Mouse (Mus musculus) spleen, postnatal 4 days (tissue): Measurements from ENCODE around the gene Abi3.

ENCODE experiments used
- DNase-seq, 2 experiments: peaks; one replicate each; pipeline ENCODE4 v3.0.0; 2022; ENCODE audit warnings: low spot score in 2 of 2

Gene Abi3

GRCm38 (mm10) chr11:95826317-95827167 is 15.7 kb downstream of the Abi3 start:
- no peak for DNase-seq

GRCm38 (mm10) chr11:95825625-95826024 is 16.7 kb downstream of the Abi3 start:
- peak in 1 of 2 experiments; percentile 62 for DNase-seq

- DNase-seq, result peak in 1 of 2 experiments; percentile 78
These were observed 17.4 kb downstream of the Abi3 start for GRCm38 (mm10) chr11:95824877-95825243.

GRCm38 (mm10) chr11:95824071-95824876 is 18.0 kb downstream of the Abi3 start, which contains the start of gene Phospho1:
Gene Phospho1, plus strand, starts transcription at chr11:95824499.
- peak; percentile 92 to 96 for DNase-seq

DNA sequence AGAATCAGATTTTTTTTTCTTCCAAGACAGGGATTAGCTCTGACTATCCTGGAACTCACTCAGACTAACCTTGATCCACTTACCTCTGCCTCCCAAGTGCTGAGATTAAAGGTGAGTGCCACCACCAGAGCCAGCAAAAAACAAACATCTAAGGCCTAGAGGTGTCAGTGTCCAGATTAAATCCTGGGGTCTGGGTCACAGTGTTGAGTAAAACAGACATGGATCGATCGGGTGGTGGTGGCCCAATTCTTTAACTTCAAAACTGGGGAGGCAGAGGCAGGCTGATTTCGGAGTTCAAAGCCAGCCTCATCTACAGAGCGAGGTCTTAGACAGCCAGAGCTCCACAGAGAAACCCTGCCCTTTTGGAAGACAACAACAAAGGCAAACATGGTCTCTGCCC is 19.8 kb downstream of the Abi3 start:
- no peak for DNase-seq

- DNase-seq, result no peak
These were observed 20.8 kb downstream of the Abi3 start for GRCm38 (mm10) chr11:95821511-95821910.

- DNase-seq, result no peak
These were observed 23.1 kb downstream of the Abi3 start for GRCm38 (mm10) chr11:95819138-95819537.

- DNase-seq, result no peak
These were observed 26.9 kb downstream of the Abi3 start for GRCm38 (mm10) chr11:95815412-95815811.

GRCm38 (mm10) chr11:95814857-95815256 is 27.4 kb downstream of the Abi3 start:
- DNase-seq, result no peak

DNA sequence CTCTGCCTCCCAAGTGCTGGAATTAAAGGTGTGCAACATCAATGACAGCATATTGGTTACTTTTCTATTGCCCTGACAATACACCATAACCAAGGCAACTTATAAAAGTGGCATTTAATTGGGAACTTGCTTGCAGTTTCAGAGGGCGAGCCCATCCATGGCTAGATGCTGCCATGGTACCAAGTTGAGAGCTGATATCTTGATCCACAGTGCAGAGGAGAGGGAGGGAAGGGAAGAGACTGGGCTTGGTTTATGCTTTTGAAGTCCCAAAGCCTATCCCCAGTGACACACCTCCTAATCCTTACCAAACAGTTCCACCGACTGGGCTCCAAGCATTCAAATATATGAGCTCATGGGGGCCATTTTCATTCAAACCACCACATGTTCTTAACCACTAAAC is 28.2 kb downstream of the Abi3 start:
- no peak for DNase-seq

DNA sequence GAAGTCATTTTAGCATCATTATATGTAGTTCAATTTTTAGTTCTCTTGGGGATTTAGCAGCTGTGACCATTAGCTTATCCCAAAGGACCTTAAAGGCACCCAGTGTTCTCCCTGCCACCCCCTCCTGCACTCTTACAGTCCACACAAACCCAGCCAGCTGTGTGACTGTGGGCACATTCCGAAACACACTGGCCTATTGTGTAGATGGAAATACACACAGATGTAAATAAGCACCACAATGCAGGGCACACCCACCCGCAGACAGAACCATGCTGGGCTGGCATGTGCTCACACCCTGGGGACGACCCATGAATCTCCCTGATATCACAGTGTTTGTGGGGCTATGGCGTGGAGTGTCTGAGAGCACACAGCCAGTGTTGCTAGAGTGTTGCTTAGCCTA is 30.1 kb downstream of the Abi3 start:
- no peak for DNase-seq

DNA sequence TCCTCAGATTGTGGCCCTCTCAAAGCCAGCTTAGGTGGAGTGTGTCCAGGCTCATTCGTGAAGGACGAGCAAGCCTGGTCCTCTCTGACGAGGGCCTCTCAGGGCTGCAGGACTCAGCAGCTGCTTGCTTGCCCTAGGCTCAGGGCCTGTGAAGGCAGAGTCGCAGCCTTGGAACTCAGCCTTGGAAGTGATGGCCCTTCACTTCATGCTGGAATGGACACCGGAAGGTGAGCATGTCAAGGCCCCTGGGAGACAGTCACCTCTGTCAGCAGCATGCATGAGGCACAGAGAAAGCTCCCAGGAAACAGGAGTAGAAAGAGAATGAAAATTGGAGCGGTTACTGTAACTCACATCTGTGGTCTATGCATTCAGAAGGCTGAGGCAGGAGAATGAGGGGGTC is 30.5 kb downstream of the Abi3 start:
- DNase-seq, result no peak

GRCm38 (mm10) chr11:95810828-95811227 is 31.4 kb downstream of the Abi3 start:
- DNase-seq, result no peak

- peak in 1 of 2 experiments; percentile 69 for DNase-seq
These were observed 32.7 kb downstream of the Abi3 start for GRCm38 (mm10) chr11:95809603-95810002.

- peak; percentile 80 to 87 for DNase-seq
These were observed 33.7 kb downstream of the Abi3 start for GRCm38 (mm10) chr11:95808448-95809011.

GRCm38 (mm10) chr11:95807884-95808283 is 34.4 kb downstream of the Abi3 start:
- peak in 1 of 2 experiments; percentile 64 for DNase-seq

DNA sequence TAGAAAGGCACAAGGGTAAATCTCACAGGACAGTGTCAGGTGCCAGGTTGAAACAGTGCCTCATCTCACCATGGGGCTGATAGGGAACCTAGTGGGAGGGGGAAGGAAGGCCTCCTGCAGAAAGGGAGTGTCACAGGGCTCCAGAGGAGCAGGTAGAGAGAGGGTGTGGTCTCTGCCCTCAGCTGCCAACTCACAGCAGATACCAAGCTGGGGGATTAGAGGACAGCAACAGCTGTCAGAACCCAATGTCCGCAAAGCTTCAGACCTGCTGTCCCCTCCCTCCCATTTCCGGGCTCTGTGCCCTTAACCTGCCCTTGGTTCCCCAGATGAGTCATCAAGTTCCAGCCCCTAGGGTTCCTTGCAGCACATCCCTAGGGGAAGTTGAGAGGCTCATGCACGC is 36.7 kb downstream of the Abi3 start:
- peak; percentile 59 to 80 for DNase-seq

GRCm38 (mm10) chr11:95805010-95805409 is 37.3 kb downstream of the Abi3 start:
- DNase-seq, result peak; percentile 33 to 74

DNA sequence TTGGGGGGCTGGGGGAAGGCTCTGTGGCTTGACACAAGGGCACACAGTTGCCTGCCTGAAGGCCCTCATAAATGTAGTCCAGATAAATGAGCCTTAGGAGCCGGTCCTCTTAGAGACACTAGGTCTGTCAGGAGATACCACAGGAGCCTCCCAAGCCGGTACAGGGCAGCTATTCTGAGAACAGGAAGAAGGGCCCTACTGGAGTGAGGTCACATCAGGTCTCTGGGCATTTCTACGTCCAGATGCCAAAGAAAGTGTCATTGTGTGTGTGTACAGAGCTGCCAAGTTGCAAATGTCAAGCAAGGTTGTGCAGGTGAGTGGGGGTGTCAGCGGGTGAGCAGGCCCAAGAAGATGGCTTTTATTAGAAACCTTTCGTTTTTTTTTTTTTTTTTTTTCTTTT is 46.7 kb downstream of the Abi3 start:
- DNase-seq, result no peak

DNA sequence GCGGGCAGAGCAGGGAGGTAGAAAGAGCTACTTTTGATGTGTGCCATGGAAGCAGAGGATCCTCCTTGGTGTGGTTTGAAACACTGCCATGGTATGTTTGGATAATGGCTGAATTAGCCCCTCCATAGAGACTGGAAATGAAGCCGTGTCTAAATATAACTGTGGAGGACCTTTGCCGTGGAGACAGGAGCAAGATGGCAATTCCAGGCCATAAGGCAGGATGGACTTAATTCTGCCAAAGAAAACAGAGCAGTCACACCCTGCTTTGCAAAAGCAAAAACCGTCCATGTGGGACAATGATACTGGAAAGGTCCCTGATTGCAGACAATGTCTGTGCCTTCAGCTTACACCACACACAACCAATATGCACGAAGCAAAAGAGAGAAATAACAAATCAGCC is 48.1 kb downstream of the Abi3 start:
- DNase-seq, result no peak

DNA sequence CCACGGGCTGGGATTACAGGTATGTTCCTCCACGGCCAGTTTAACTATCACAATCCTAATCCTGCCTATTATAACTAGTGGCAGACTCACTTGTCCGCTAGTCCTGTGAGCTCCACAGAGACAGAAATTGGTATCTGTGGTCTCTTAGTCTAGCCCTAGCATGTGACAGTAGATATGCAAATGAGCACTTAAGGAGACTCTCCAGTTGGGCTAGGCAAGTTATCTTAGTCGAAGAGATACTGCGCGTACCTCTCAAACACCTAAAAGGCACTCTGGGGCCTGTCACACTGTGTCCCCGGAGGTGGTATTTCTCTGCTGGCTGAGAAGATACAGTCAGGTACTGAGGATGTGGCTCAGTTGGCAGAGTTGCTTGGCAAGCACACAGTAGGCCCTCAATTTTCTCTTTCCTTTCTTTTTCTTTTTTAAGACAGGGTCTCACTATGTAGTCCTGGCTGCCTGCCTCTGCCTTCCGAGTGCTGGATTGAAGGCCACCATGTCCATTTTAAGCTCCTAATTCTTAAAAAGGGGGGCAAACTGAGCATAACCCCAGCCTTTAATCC is 49.2 kb downstream of the Abi3 start:
- DNase-seq, result no peak

DNA sequence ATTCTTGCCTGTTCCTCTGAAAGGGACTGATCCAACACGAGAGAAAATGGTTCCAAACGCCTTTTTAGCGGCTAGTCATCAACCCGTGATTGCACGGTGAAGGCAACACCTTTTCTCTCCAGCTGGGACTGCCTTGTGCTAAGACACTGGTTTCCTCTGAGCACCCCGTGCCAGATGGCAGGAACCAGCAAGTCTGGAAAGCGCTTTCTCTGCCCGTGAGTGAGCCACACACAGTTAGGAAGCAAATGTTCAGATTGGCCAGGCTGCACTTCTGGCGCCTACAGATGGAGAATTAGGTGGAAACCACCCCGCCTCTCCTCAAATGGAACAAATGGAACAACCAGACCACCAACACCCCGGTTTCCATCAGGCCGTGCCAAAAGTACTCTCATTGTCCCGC is 50.5 kb downstream of the Abi3 start:
- DNase-seq, result no peak
